Mouse (Mus musculus): ENCODE data around the gene Ms4a12.

- no peak for TF ChIP-seq CHD2 (IDR thresholded peaks at IDR 0.05; ENCODE audit: low read depth, low read length)
- TF ChIP-seq MAFK (IDR thresholded peaks at IDR 0.05; ENCODE audit: insufficient read depth, low read depth, low read length), result no peak
- TF ChIP-seq ZNF384 (IDR thresholded peaks at IDR 0.05; ENCODE audit: low read depth, low read length), result no peak
- no peak for TF ChIP-seq HCFC1 (IDR thresholded peaks at IDR 0.05; ENCODE audit: borderline replicate concordance, insufficient read depth, low read length)
Observed at GRCm38 (mm10) chr19:11234921-11235735, 2.9 kb upstream of the Ms4a12 start.

All from ES-E14 (cell line).